Mouse (Mus musculus) stomach, postnatal 0 days (tissue): Measurements from ENCODE around the gene Zfp853. TPM values are rescaled to one million over a fixed set of nuclear protein-coding genes. Genes with fewer than 3 reads are reported as not detected.

Experiments
- ATAC-seq: fragments of 200-750 bp; cut with Nextera tagmentation; 2 replicates; pipeline ENCODE4 v1.8.0; 2017; ENCODE audit not compliant: low FRiP score, low TSS enrichment
- DNase-seq: peaks from one replicate; pipeline ENCODE4 v3.0.0-alpha.2; 2016; ENCODE audit warnings: low spot score
- H3K27ac ChIP-seq: fragments of 300-500 bp; sonication (generic); replicated peaks from 2 replicates; pipeline ENCODE4 v1.5.1; 2014; ENCODE audit warnings: mild to moderate bottlenecking, control low read depth
- H3K27me3 ChIP-seq: fragments of 300-500 bp; sonication (generic); 2 replicates; pipeline ENCODE4 v1.6.1; 2014; ENCODE audit warnings: low read length; ENCODE audit not compliant: control insufficient read depth, insufficient read depth
- H3K36me3 ChIP-seq: fragments of 300-500 bp; sonication (generic); 2 replicates; pipeline ENCODE4 v1.6.1; 2014; ENCODE audit warnings: low read length, mixed read lengths; ENCODE audit not compliant: control insufficient read depth, insufficient read depth
- H3K4me1 ChIP-seq: fragments of 300-500 bp; sonication (generic); replicated peaks from 2 replicates; pipeline ENCODE4 v1.6.1; 2014; ENCODE audit warnings: antibody characterized with exemption; ENCODE audit not compliant: control insufficient read depth, insufficient read depth
- H3K4me2 ChIP-seq: fragments of 300-500 bp; sonication (generic); replicated peaks from 2 replicates; pipeline ENCODE4 v1.6.1; 2014; ENCODE audit warnings: low read depth, mild to moderate bottlenecking, control low read depth, moderate library complexity
- H3K4me3 ChIP-seq: fragments of 300-500 bp; sonication (generic); 2 replicates; pipeline ENCODE4 v1.5.1; 2014; ENCODE audit warnings: low read depth, low read length, control low read depth
- H3K9ac ChIP-seq: fragments of 300-500 bp; sonication (generic); 2 replicates; pipeline ENCODE4 v1.6.1; 2014; ENCODE audit warnings: mild to moderate bottlenecking, low read length, control low read depth, mixed read lengths
- H3K9me3 ChIP-seq: fragments of 300-500 bp; sonication (generic); 2 replicates; pipeline ENCODE4 v1.6.1; 2016; ENCODE audit warnings: low read length; ENCODE audit not compliant: control insufficient read depth
- CTCF ChIP-seq: IDR thresholded peaks from 2 replicates; pipeline ENCODE4 v1.5.1; 2016; ENCODE audit warnings: antibody characterized with exemption, low read depth, mild to moderate bottlenecking, moderate library complexity
- EP300 ChIP-seq: optimal IDR thresholded peaks from 2 replicates; pipeline ENCODE3; 2016; ENCODE audit warnings: antibody characterized with exemption
- WGBS: fragments of 180-500 bp; shearing (Covaris S2); extraction: QIAGEN DNeasy Blood & Tissue Kit; methylation state at CpG from one replicate; pipeline ENCODE4 v1.1.7; 2014; 5-methylcytosine and 5-hydroxymethylcytosine counted together
- polyA plus RNA-seq: library from polyadenylated mRNA; unstranded; fragments of >200 nt; fragmentation: Nextera tagmentation; extraction: Ambion mirVana; gene quantifications from 2 replicates; pipeline ENCODE4 v1.2.1, GENCODE M21; 2015

Zfp853 gene
- polyA plus RNA-seq, 1 experiment from 2014 or later = 0.06 TPM

DNA sequence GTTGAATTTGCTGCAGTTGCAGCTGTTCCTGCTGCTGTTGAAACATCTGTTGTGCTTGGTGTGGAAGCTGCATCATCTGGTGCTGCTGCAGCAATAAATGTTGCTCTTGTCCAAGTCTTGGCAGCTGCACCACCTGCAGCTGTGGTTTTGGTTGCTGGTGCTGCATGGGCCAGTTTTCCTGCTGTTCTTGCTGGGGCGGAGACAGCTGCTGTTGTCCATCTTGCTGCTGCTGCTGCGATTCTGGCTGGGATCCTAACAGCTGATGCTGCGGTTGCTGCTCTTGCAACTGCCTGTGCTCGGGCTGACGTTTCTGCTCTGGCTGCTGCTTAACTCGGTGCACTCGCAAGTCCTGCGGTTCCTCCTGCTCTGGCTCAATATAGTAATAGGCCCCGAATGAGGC is 4.1 kb downstream of the Zfp853 start:
- DNase-seq (no peak), ATAC-seq (no peak)
- Histone ChIP-seq H3K36me3 (no peaks in the 10 kb centered on the region), H3K4me3 (no peak overlapping the region), H3K27ac (no peak overlapping the region), H3K4me2 (no peak overlapping the region), H3K9me3 (no peaks in the 10 kb centered on the region), H3K9ac (no peak overlapping the region), H3K27me3 (peaks cover 12% of the 10 kb centered on the region; the same call in 1 of the 2 replicates), H3K4me1 (0 out of 2 replicates have a peak, but pooled peaks cover 5% of the 10 kb centered on the region)
- 72% methylated on average over 9 of the region's 9 CpGs for WGBS
- TF ChIP-seq CTCF (no peak), EP300 (no peak)

DNA sequence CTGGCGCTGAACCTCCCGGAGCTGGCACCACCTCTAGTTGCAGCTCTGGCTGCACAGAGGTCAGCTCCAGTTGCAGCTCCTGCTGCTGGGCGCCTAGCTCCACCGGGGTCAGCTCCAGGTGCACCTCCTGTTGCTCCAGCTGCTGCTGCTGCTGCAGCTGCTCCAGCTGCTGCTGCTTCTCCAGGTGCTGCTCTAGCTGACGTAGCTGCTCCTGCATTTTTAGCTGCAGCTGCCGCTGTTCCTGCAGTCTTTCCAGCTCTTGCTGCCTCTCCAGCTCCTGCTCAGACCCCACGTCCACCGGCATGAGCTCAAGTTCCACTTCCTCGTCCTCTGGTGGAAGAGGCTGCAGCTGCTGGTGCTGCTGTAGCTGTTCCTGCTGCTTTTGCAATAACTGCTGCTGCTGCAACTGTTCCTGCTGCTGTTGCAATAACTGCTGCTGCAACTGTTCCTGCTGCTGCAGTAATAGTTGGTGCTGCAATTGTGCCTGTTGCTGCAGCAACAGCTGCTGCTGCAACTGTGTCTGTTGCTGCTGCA is 5.0 kb downstream of the Zfp853 start:
- Histone ChIP-seq H3K9ac (no peak overlapping the region), H3K36me3 (no peaks in the 10 kb centered on the region), H3K27ac (no peak overlapping the region), H3K4me1 (0 out of 2 replicates have a peak, but pooled peaks cover under 1% of the 10 kb centered on the region), H3K4me2 (peak overlapping the region; percentile 44), H3K9me3 (no peaks in the 10 kb centered on the region), H3K27me3 (peaks cover 11% of the 10 kb centered on the region; the same call in 1 of the 2 replicates), H3K4me3 (peak overlapping the region; percentile 22; the same call in 1 of the 2 replicates)
- WGBS = 24% methylated on average over 9 of the region's 9 CpGs
- ATAC-seq (no peak), DNase-seq (no peak)
- TF ChIP-seq EP300 = no peak
- TF ChIP-seq CTCF = no peak

DNA sequence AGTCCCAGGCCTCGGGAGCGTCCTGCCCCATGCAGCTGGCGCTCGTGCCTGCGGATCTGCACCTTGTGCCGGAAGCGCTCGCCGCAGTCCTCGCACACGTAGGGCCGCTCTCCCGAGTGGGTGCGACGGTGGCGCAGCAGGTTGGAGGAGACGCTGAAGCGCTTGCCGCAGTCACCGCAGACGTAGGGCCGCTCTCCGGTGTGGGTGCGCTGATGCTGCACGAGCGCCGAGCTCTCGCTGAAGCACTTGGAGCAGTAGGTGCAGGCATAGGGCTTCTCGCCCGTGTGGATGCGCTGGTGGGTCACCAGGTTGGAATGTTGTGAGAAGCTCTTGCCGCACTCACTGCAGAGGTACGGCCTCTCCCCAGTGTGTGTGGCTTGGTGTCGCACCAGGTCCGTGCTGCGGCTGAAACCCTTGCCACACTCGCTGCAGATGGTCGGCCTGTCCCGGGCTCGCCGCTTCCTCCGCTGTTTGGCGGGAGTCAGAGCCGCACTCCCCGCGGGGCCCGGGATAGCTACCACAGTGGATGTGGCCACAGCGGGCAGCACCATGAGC is 5.6 kb downstream of the Zfp853 start:
- Histone ChIP-seq H3K4me2 (peak overlapping the region; percentile 44), H3K27me3 (peaks cover 9% of the 10 kb centered on the region; the same call in 1 of the 2 replicates), H3K9me3 (no peaks in the 10 kb centered on the region), H3K4me3 (peak overlapping the region; percentile 22; the same call in 1 of the 2 replicates), H3K9ac (no peak overlapping the region), H3K27ac (no peak overlapping the region), H3K4me1 (no peaks in the 10 kb centered on the region), H3K36me3 (no peaks in the 10 kb centered on the region)
- TF ChIP-seq CTCF (no peak), EP300 (no peak)
- ATAC-seq (peak; percentile 39), DNase-seq (peak; percentile 39)
- 8% methylated on average over 48 of the region's 48 CpGs for WGBS

DNA sequence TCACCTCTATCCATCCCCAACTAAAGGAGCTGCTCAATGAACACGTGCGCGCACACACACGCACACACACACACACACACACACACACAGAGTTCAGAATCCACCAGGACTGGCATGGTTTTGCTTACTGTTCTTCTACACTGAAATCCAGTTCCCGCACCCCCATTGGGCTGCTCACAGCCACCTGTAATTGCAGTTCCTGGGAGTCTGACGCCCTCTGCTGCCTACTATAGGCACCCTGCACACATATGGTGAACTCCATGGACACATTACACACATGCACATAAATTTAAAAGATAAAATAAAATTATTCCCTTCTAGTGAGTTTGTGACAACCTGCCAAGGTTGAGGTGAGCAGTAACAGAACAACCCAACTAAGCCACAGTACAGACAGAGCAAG is 8.7 kb downstream of the Zfp853 start:
- DNase-seq = no peak
- ATAC-seq = no peak
- no peaks in the 10 kb centered on the region for H3K4me1 ChIP-seq
- H3K36me3 ChIP-seq = no peaks in the 10 kb centered on the region
- H3K4me2 ChIP-seq = no peak overlapping the region
- H3K9ac ChIP-seq = no peak overlapping the region
- 37% methylated on average over 6 of the region's 6 CpGs for WGBS
- TF ChIP-seq EP300 = no peak
- TF ChIP-seq CTCF = peak; percentile 58
- no peak overlapping the region for H3K4me3 ChIP-seq
- H3K27ac ChIP-seq = no peak overlapping the region
- H3K27me3 ChIP-seq = peaks cover 7% of the 10 kb centered on the region; the same call in 1 of the 2 replicates
- no peaks in the 10 kb centered on the region for H3K9me3 ChIP-seq

DNA sequence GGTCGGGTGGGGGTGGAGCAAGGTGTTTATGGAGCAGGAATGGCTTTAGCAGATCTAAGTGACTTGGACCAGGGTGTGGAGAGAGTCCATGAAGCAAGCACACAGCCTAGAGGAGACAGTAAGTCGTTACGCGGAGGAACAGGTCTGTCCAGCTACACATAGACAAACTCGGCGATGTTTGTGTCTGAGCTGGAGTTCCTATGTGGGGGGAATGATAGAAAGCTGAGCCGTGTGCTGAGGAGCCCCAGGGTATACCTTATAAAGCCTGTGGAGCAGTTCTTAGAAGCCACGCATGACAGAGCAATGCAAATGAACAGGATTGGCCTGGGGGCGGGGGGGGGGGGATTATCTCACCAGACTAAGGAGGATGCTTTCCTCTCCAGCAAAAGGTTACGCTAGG is 14.2 kb downstream of the Zfp853 start:
- no peak for DNase-seq
- WGBS = 40% methylated on average over 9 of the region's 10 CpGs
- H3K4me2 ChIP-seq = no peak overlapping the region
- no peak overlapping the region for H3K27ac ChIP-seq
- ATAC-seq = no peak
- no peak overlapping the region for H3K9ac ChIP-seq
- H3K27me3 ChIP-seq = no peaks in the 10 kb centered on the region
- TF ChIP-seq EP300 (no peak), CTCF (no peak)
- H3K9me3 ChIP-seq = no peaks in the 10 kb centered on the region
- H3K36me3 ChIP-seq = no peaks in the 10 kb centered on the region
- no peaks in the 10 kb centered on the region for H3K4me1 ChIP-seq
- H3K4me3 ChIP-seq = no peak overlapping the region

DNA sequence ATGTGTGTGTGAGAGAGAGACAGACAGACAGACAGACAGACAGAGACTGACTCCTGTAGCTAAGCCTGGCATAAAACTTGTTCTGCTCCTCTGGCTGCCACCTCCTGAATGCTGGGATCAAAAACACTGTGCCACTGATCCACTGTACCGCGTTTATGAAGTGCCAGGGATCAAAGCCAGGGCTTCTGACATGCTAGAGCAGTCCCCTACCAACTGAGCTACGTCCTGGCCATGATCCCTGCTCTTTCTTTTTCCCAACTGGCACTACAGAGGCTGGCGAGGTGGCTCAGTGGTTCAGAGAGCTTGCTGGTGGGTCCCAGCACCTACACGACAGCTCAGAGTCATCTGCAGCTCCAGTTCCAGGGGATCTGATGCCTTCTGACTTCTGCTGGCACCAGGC is 17.7 kb downstream of the Zfp853 start:
- Histone ChIP-seq H3K36me3 (no peaks in the 10 kb centered on the region), H3K4me1 (no peaks in the 10 kb centered on the region), H3K4me3 (no peak overlapping the region), H3K27ac (no peak overlapping the region), H3K9ac (no peak overlapping the region), H3K4me2 (no peak overlapping the region), H3K27me3 (no peaks in the 10 kb centered on the region), H3K9me3 (no peaks in the 10 kb centered on the region)
- TF ChIP-seq EP300 = no peak
- TF ChIP-seq CTCF = no peak
- DNase-seq (no peak), ATAC-seq (no peak)
- 41% methylated on average over 5 of the region's 5 CpGs for WGBS
